Mouse (Mus musculus): ENCODE data around the gene Rrm1.
"Not testable (repeated sequence)": the region's sequence is repeated elsewhere in the genome, so short reads cannot be mapped to it uniquely, and the experiment has no call there.

Rrm1 gene

GRCm38 (mm10) chr7:102478425-102478824 is 36.9 kb downstream of the Rrm1 start:
- no peak for DNase-seq (ENCODE audit: low spot score)

GRCm38 (mm10) chr7:102478926-102479325 is 37.4 kb downstream of the Rrm1 start:
- no peak for DNase-seq (ENCODE audit: low spot score)

- DNase-seq (ENCODE audit: low spot score) = no peak
Observed at GRCm38 (mm10) chr7:102479368-102480078, 38.0 kb downstream of the Rrm1 start.

GRCm38 (mm10) chr7:102480821-102481220 is 39.3 kb downstream of the Rrm1 start:
- DNase-seq (ENCODE audit: low spot score) = no peak

GRCm38 (mm10) chr7:102481579-102481978 is 40.1 kb downstream of the Rrm1 start, which contains the start of gene Olfr543:
Olfr543 (minus strand) TSS chr7:102481679.
- DNase-seq (ENCODE audit: low spot score) = no peak

- no peak for DNase-seq (ENCODE audit: low spot score)
Observed at GRCm38 (mm10) chr7:102483665-102484064, 42.2 kb downstream of the Rrm1 start.

- DNase-seq (ENCODE audit: low spot score) = not testable (repeated sequence)
Observed at GRCm38 (mm10) chr7:102484766-102485165, 43.3 kb downstream of the Rrm1 start.

- DNase-seq (ENCODE audit: low spot score) = no peak
Observed at GRCm38 (mm10) chr7:102486105-102486504, 44.6 kb downstream of the Rrm1 start.

- no peak for DNase-seq (ENCODE audit: low spot score)
Observed at GRCm38 (mm10) chr7:102488161-102488560, 46.7 kb downstream of the Rrm1 start, which contains the start of gene Olfr544. Olfr544 (minus strand) TSS chr7:102488313.

GRCm38 (mm10) chr7:102494416-102494815 is 52.9 kb downstream of the Rrm1 start:
- DNase-seq (ENCODE audit: low spot score) = not testable (repeated sequence)

GRCm38 (mm10) chr7:102499473-102499872 is 58.0 kb downstream of the Rrm1 start, which contains the start of gene Olfr545:
Olfr545 (minus strand) TSS chr7:102499573.
- DNase-seq (ENCODE audit: low spot score) = no peak

- DNase-seq (ENCODE audit: low spot score) = no peak
Observed at GRCm38 (mm10) chr7:102501986-102502385, 60.5 kb downstream of the Rrm1 start.

- DNase-seq (ENCODE audit: low spot score) = peak; percentile 88
Observed at GRCm38 (mm10) chr7:102506848-102507247, 65.4 kb downstream of the Rrm1 start.

GRCm38 (mm10) chr7:102508066-102508465 is 66.6 kb downstream of the Rrm1 start:
- DNase-seq (ENCODE audit: low spot score) = no peak

- DNase-seq (ENCODE audit: low spot score) = no peak
Observed at GRCm38 (mm10) chr7:102508666-102509065, 67.2 kb downstream of the Rrm1 start.

- no peak for DNase-seq (ENCODE audit: low spot score)
Observed at GRCm38 (mm10) chr7:102509726-102510125, 68.2 kb downstream of the Rrm1 start.

- no peak for DNase-seq (ENCODE audit: low spot score)
Observed at GRCm38 (mm10) chr7:102511927-102512326, 70.4 kb downstream of the Rrm1 start.

GRCm38 (mm10) chr7:102512814-102513435 is 71.4 kb downstream of the Rrm1 start:
- DNase-seq (ENCODE audit: low spot score) = peak; percentile 91

GRCm38 (mm10) chr7:102514144-102514543 is 72.6 kb downstream of the Rrm1 start:
- no peak for DNase-seq (ENCODE audit: low spot score)

- no peak for DNase-seq (ENCODE audit: low spot score)
Observed at GRCm38 (mm10) chr7:102516261-102517050, 75.0 kb downstream of the Rrm1 start.

GRCm38 (mm10) chr7:102517051-102517335 is 75.5 kb downstream of the Rrm1 start:
- no peak for DNase-seq (ENCODE audit: low spot score)
